Mouse (Mus musculus): ENCODE data around the gene Foxn3.

- TF ChIP-seq CTCF (IDR thresholded peaks at IDR 0.05; ENCODE audit: borderline replicate concordance, extremely low read depth, insufficient read depth, insufficient read length) (no peak), POLR2A (IDR thresholded peaks at IDR 0.05; ENCODE audit: borderline replicate concordance, extremely low read depth, insufficient read depth, insufficient read length, poor library complexity, severe bottlenecking) (no peak)
Observed at GRCm38 (mm10) chr12:99265777-99266176, 297.6 kb downstream of the Foxn3 start.
